Mouse (Mus musculus): Measurements from ENCODE around the gene Ccdc88b. TPM values are rescaled to one million over a fixed set of nuclear protein-coding genes. Genes with fewer than 3 reads are reported as not detected.
A peak's percentile ranks its signal among the peaks of the same experiment; 100 is the strongest.
"Not testable (repeated sequence)": the region's sequence is repeated elsewhere in the genome, so short reads cannot be mapped to it uniquely, and the experiment has no call there.

Ccdc88b gene
- polyA plus RNA-seq (2015; fragmentation: Nextera tagmentation; extraction: Ambion mirVana): 2.5 and 2.8 TPM in 2 replicates

DNA sequence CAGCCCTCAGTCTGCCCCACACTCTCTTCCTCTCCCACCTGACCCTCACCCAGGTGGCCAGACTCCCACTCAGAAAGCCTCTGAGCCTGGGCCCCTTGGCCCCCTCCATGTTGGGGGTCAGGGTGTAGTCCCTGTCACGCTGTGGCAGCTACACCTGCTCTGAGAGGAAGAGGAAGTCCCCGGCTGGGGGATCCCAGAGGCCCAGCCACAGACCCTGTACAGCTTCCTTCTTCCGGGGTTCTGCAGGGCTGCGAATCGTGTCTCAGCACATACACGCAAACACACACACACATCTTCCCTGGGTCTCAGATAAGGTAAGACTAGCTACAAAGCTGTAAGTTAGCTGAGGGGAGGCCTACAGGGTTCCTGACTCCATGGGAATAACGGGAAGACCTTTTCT, at the start of gene Ccdc88b:
Ccdc88b (minus strand) TSS at position 181 of the 400 bp plus-strand sequence.
- H3K4me2 ChIP-seq: peak within 1 kb of the TSS; percentile 36
- WGBS (ENCODE audit: insufficient replicate concordance): 21% methylated on average over 7 of the region's 7 CpGs
- no peak within 1 kb of the TSS for H3K9ac ChIP-seq
- 0 out of 2 replicates have a peak, but pooled peaks cover 14% of the 10 kb centered on the region for H3K27me3 ChIP-seq
- peak within 1 kb of the TSS; percentile 20 for H3K4me3 ChIP-seq (replicated peaks)
- peaks cover 31% of the 10 kb centered on the region for H3K4me1 ChIP-seq (replicated peaks)
- 0 out of 2 replicates have a peak, but pooled peaks have one; percentile 17 for ATAC-seq (ENCODE audit: insufficient read depth)
- H3K36me3 ChIP-seq (replicated peaks): no peaks in the 10 kb centered on the region
- no peaks in the 10 kb centered on the region for H3K9me3 ChIP-seq (replicated peaks)
- peak within 1 kb of the TSS; percentile 29 for H3K27ac ChIP-seq (replicated peaks)

DNA sequence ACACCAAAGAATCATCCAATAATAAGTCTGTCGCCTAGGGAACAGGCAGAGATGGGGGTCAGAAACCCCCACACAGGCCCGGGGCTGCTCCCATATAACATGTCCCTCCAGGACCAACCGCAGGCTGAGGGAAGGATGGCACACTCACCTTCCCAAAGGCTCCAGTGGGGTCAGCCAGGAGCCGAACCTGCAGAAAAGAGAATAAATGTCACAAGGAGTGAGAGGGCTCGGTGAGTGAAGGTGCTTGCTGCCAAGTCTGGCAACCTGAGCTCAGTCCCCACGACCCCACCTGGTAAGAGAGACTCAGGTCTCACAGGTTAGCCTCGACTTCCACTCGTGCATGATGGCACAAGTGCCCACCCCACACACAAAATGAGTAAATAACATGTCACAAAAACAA, 49.1 kb upstream of the Ccdc88b start:
- WGBS (ENCODE audit: insufficient replicate concordance): 79% methylated on average over 8 of the region's 8 CpGs
- no peaks in the 10 kb centered on the region for H3K9me3 ChIP-seq (replicated peaks)
- H3K36me3 ChIP-seq (replicated peaks): peaks cover 43% of the 10 kb centered on the region
- no peak for ATAC-seq (ENCODE audit: insufficient read depth)
- H3K4me1 ChIP-seq (replicated peaks): peaks cover 38% of the 10 kb centered on the region
- no peaks in the 10 kb centered on the region for H3K27me3 ChIP-seq
- peak overlapping the region; percentile 91 for H3K4me2 ChIP-seq
- H3K4me3 ChIP-seq (replicated peaks): peak overlapping the region; percentile 21; the same call in 1 of the 2 replicates
- no peak overlapping the region for H3K9ac ChIP-seq
- 0 out of 2 replicates have a peak overlapping the region, but pooled peaks have one; percentile 8 for H3K27ac ChIP-seq (replicated peaks)

DNA sequence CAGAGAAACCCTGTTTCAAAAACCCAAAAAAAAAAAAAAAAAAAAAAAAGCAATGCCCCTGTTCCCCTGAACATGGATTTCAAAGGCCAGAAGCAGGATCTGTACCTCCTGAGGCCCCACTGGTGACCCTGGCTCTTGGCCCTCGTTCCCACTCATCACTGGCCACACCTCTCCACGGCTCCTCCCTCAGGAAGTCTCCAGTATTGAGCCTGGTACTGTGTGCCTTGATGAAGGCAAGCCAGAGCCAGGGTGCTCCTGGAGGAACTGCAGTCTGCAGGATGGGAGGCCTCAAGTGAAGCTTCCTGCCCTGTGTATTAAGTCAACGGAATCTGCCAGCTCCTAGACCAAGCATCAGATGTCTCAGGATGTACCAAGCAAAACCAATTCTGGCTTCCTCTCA, 48.2 kb upstream of the Ccdc88b start:
- Histone ChIP-seq H3K27me3 (no peaks in the 10 kb centered on the region), H3K36me3 (replicated peaks) (peaks cover 34% of the 10 kb centered on the region), H3K4me2 (no peak overlapping the region), H3K4me1 (replicated peaks) (peaks cover 31% of the 10 kb centered on the region), H3K27ac (replicated peaks) (no peak overlapping the region), H3K4me3 (replicated peaks) (no peak overlapping the region), H3K9ac (no peak overlapping the region), H3K9me3 (replicated peaks) (no peaks in the 10 kb centered on the region)
- no peak for ATAC-seq (ENCODE audit: insufficient read depth)
- WGBS (ENCODE audit: insufficient replicate concordance): 79% methylated on average over 3 of the region's 3 CpGs

DNA sequence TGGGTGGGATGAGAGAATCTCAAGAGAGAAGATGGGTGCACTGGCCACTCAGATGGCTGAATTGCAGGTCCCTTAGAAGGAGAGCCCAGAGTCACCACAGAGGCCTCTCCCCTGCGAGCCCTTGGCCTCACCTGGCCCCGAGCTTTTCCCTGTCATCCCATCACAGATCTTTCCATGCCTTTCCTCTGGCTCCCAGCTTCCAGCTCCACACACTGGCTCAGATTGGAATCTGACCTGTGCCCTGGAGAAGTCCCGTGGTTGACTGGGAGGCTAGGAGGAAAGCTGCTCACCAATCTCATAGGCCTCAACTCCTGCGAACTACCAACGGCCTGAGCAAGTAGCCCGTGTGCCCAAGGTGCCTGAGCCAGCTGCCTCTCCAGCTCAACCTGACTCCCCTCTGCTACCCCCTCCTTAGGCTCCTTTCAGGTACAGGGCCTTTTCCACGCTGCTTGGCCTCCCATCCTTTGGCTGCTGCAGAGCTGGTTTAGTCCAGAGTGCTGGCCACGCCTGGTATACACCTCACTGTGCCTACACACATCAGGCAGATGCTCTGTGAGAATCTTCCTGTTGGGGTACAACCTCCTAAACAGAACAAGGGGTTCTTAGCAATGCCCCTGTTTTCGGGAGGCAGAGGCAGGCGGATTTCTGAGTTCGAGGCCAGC, 47.6 kb upstream of the Ccdc88b start:
- no peak overlapping the region for H3K4me3 ChIP-seq (replicated peaks)
- WGBS (ENCODE audit: insufficient replicate concordance): 76% methylated on average over 11 of the region's 11 CpGs
- ATAC-seq (ENCODE audit: insufficient read depth): no peak
- no peak overlapping the region for H3K4me2 ChIP-seq
- no peak overlapping the region for H3K27ac ChIP-seq (replicated peaks)
- no peak overlapping the region for H3K9ac ChIP-seq
- H3K9me3 ChIP-seq (replicated peaks): no peaks in the 10 kb centered on the region
- H3K27me3 ChIP-seq: no peaks in the 10 kb centered on the region
- H3K36me3 ChIP-seq (replicated peaks): peaks cover 31% of the 10 kb centered on the region
- peaks cover 27% of the 10 kb centered on the region for H3K4me1 ChIP-seq (replicated peaks)

DNA sequence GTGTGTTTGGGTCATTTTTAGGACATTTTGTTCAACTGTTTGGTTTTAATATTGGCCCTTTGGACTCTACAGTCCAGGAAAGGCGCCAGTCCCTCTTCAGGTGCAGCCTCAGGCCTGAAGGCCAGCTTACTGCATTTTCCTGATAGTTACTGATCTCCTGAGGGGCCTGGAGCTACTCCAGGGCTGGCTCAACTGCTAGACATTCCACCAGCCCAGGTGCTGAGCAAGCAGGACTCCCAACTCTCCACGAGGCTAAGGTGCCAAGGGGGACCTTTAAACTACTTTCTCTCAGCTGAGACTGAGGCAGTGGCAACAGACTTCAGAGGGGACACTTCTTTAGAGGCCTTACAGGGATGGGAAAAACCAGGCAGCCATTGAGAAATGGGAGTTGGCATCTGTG, 46.8 kb upstream of the Ccdc88b start:
- ATAC-seq (ENCODE audit: insufficient read depth): no peak
- Histone ChIP-seq H3K36me3 (replicated peaks) (peaks cover 31% of the 10 kb centered on the region), H3K27me3 (no peaks in the 10 kb centered on the region), H3K27ac (replicated peaks) (no peak overlapping the region), H3K4me1 (replicated peaks) (peaks cover 27% of the 10 kb centered on the region), H3K4me3 (replicated peaks) (no peak overlapping the region), H3K9ac (no peak overlapping the region), H3K4me2 (no peak overlapping the region), H3K9me3 (replicated peaks) (0 out of 2 replicates have a peak, but pooled peaks cover 3% of the 10 kb centered on the region)
- 62% methylated on average over 2 of the region's 2 CpGs for WGBS (ENCODE audit: insufficient replicate concordance)

DNA sequence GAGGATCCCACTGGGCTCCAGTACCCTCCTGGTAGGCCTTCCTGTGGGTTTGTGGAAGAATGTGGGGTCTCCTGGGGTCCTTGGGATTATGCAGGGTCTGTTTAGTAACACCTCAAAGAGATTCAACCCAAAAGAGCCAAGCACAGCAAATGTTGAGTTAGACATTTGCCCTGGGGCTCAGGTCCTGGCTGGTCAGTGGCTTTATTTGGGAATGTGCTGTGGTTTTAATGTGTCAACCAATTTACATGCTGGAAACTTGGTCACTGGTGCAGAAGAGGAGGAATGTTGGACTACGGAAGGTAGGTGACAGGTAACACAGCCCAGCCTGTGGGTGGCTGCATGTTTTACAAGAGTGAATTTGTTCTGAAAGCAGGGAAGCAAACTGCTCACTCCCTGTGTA, 45.0 kb upstream of the Ccdc88b start:
- H3K4me3 ChIP-seq (replicated peaks): no peak overlapping the region
- ATAC-seq (ENCODE audit: insufficient read depth): no peak
- no peak overlapping the region for H3K9ac ChIP-seq
- H3K4me2 ChIP-seq: no peak overlapping the region
- peaks cover 31% of the 10 kb centered on the region for H3K36me3 ChIP-seq (replicated peaks)
- H3K27me3 ChIP-seq: no peaks in the 10 kb centered on the region
- no peak overlapping the region for H3K27ac ChIP-seq (replicated peaks)
- peaks cover 13% of the 10 kb centered on the region for H3K4me1 ChIP-seq (replicated peaks)
- H3K9me3 ChIP-seq (replicated peaks): 0 out of 2 replicates have a peak, but pooled peaks cover 3% of the 10 kb centered on the region
- 78% methylated on average over 1 of the region's 1 CpGs for WGBS (ENCODE audit: insufficient replicate concordance)

DNA sequence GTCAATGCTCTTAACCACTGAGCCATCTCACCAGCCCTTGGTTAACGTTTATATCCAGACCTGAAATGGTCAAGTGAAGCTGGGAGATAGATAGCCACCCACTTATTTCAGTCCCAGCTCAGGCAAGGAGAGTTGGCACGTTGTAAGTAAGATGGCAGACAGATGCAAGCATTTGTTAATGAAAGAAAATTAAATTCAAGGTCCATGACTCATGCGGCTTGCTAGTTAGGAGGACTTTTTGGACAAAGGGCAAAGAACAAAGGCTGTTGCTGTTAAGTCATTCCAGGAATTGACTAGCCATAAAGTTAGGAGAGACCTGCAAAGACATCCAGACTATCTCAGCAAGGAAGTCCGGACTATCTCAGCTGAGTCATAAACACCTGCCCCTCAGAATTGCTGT, 41.6 kb upstream of the Ccdc88b start:
- ATAC-seq (ENCODE audit: insufficient read depth): no peak
- Histone ChIP-seq H3K9me3 (replicated peaks) (0 out of 2 replicates have a peak, but pooled peaks cover 3% of the 10 kb centered on the region), H3K4me2 (no peak overlapping the region), H3K36me3 (replicated peaks) (0 out of 2 replicates have a peak, but pooled peaks cover 2% of the 10 kb centered on the region), H3K4me1 (replicated peaks) (no peaks in the 10 kb centered on the region), H3K9ac (no peak overlapping the region), H3K27ac (replicated peaks) (no peak overlapping the region), H3K27me3 (no peaks in the 10 kb centered on the region), H3K4me3 (replicated peaks) (no peak overlapping the region)
- 63% methylated on average over 4 of the region's 4 CpGs for WGBS (ENCODE audit: insufficient replicate concordance)

DNA sequence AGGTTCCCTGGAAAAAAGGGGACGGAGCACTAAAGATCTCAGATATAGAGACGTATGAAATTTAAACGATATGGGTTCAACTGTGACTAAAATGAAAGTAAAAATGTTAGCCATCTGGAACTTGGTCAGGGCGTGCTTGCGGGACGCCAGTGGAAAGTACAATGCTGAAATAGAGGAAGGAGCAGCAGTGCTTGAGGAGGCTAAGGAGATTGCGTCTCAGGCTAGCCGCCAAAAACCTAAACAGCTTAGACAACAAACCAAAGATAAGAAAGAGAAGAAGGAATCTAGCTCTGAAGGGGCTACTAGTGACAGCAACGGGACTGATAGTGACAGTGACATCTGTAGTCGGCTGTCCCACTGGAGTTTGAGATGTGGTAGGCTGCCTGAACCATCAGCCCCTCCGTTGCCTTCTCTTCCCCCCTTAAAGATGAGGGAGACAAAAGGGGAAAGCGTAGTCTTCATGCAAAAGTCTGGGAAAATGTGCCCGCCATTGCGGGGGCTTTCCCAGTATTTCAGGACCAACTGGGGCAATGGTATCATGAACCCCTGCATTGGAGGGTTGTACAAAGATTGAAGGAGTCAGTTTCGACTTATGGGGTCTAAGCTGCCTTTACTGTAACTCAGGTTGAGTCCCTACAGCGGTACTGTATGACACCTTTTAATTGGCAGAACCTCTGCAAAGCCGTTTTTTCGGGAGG, 37.7 kb upstream of the Ccdc88b start:
- 60% methylated on average over 18 of the region's 18 CpGs for WGBS (ENCODE audit: insufficient replicate concordance)
- ATAC-seq (ENCODE audit: insufficient read depth); H3K4me2 ChIP-seq; H3K9ac ChIP-seq; H3K4me1 ChIP-seq (replicated peaks); H3K36me3 ChIP-seq (replicated peaks); H3K27ac ChIP-seq (replicated peaks); H3K9me3 ChIP-seq (replicated peaks); H3K4me3 ChIP-seq (replicated peaks); H3K27me3 ChIP-seq: not testable (repeated sequence)

DNA sequence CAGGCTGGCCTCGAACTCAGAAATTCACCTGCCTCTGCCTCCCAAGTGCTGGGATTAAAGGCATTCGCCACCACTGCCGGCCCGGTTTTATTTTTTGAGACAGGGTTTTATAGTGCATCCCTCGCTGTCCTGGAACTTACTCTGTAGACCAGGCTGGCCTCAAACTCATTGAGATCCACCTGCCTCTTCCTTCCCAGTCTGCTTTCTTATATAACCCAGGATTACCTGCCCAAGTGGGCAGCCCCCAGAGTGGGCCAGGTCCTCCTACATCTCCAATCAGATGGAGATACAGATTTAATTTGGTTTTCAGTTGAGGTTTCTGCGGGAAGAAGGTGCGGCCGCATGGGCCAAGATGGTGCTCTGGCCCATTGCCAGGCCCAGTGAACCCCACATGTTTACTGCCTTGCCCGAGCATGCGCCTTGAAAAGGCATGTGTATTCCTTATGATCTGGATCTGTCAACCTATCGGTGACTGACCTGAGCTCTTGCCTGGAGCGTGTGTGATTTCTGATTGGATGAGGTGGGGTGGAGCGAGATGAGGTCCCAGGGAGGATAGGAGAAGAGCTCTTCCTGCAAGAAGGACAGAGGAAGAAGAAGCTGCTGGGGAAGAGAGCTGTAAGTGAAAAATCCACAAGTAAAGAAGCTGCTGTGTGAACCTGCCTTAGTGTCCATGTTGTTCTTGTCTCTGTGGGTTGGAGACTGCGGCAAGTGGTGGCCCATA, 35.9 kb upstream of the Ccdc88b start:
- no peak overlapping the region for H3K27ac ChIP-seq (replicated peaks)
- H3K27me3 ChIP-seq: no peaks in the 10 kb centered on the region
- no peak overlapping the region for H3K4me3 ChIP-seq (replicated peaks)
- H3K4me1 ChIP-seq (replicated peaks): no peaks in the 10 kb centered on the region
- no peak overlapping the region for H3K4me2 ChIP-seq
- H3K9ac ChIP-seq: no peak overlapping the region
- H3K36me3 ChIP-seq (replicated peaks): no peaks in the 10 kb centered on the region
- ATAC-seq (ENCODE audit: insufficient read depth): no peak
- WGBS (ENCODE audit: insufficient replicate concordance): 79% methylated on average over 14 of the region's 14 CpGs
- H3K9me3 ChIP-seq (replicated peaks): no peaks in the 10 kb centered on the region

DNA sequence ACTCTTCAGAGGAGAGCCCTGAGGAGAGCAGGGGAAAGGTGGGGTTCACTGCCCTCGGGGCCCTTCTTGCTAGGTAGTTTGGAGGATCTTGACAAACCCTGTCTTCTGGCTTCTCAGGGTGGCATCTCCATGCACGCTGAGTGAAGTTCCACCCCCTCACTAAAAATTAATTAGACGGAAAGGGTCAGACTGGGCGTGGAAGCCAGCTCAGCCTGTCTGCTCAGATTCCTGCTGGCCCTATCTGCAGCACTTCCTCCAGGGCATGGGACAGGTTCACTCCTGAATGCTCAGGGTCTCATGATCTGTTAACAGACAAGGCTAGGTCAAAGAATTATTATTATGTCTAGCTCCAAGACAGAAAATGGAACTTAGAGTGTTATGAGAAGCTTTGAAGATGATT, 34.5 kb upstream of the Ccdc88b start:
- Histone ChIP-seq H3K4me3 (replicated peaks) (no peak overlapping the region), H3K27me3 (no peaks in the 10 kb centered on the region), H3K36me3 (replicated peaks) (no peaks in the 10 kb centered on the region), H3K27ac (replicated peaks) (no peak overlapping the region), H3K9me3 (replicated peaks) (no peaks in the 10 kb centered on the region), H3K4me1 (replicated peaks) (no peaks in the 10 kb centered on the region), H3K4me2 (no peak overlapping the region), H3K9ac (no peak overlapping the region)
- WGBS (ENCODE audit: insufficient replicate concordance): 49% methylated on average over 4 of the region's 4 CpGs
- no peak for ATAC-seq (ENCODE audit: insufficient read depth)

DNA sequence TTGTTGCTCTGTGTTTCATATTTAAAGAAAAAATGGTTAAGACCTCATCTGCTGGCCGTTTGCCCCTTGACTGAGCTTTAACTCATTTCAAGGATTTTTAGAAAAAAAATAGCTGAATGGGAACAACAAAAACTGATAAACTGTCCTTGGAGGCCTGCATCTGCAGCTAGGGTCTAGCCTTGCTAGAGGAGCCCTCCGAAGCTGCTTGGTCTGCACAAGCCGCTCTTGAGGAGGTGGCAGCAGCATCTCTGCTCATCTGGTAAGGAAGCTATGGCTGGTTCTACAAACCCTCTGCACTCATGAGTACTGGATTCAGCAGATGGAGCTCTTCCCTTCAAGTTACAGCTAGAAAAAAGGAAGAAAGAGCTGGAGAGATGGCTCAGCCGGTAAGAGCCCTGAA, 20.0 kb upstream of the Ccdc88b start:
- Histone ChIP-seq H3K4me2 (no peak overlapping the region), H3K9me3 (replicated peaks) (no peaks in the 10 kb centered on the region), H3K36me3 (replicated peaks) (no peaks in the 10 kb centered on the region), H3K4me1 (replicated peaks) (no peaks in the 10 kb centered on the region), H3K4me3 (replicated peaks) (no peak overlapping the region), H3K27ac (replicated peaks) (no peak overlapping the region), H3K27me3 (no peaks in the 10 kb centered on the region), H3K9ac (no peak overlapping the region)
- 67% methylated on average over 4 of the region's 4 CpGs for WGBS (ENCODE audit: insufficient replicate concordance)
- no peak for ATAC-seq (ENCODE audit: insufficient read depth)
